Mouse (Mus musculus) erythroblast, embryonic 14.5 days (primary cell): ENCODE measurements around the gene Ccdc14. TPM values are rescaled to one million over a fixed set of nuclear protein-coding genes. Genes with fewer than 3 reads are reported as not detected.

Source experiments
- H3K27me3 ChIP-seq: 2 replicates; pipeline ENCODE4 v1.6.1; 2012; ENCODE audit warnings: inconsistent platforms; ENCODE audit not compliant: control insufficient read depth
- H3K36me3 ChIP-seq: 2 replicates; pipeline ENCODE4 v1.6.1; 2012; ENCODE audit warnings: mild to moderate bottlenecking, inconsistent platforms; ENCODE audit not compliant: control insufficient read depth
- H3K4me1 ChIP-seq: 2 replicates; pipeline ENCODE4 v1.6.1; 2012; ENCODE audit warnings: inconsistent platforms; ENCODE audit not compliant: control insufficient read depth
- H3K4me3 ChIP-seq: replicated peaks from 2 replicates; pipeline ENCODE3; 2012; ENCODE audit warnings: moderate library complexity, mild to moderate bottlenecking, inconsistent platforms
- H3K9me3 ChIP-seq: 2 replicates; pipeline ENCODE4 v1.6.1; 2012; ENCODE audit warnings: low read length, inconsistent platforms, mixed read lengths; ENCODE audit not compliant: control insufficient read depth
- GATA1 ChIP-seq: IDR thresholded peaks from 2 replicates; pipeline ENCODE4 v1.6.1; 2012; ENCODE audit warnings: low read length, inconsistent platforms, mixed read lengths
- TAL1 ChIP-seq: IDR thresholded peaks from 3 replicates; pipeline ENCODE4 v1.6.1; 2012; ENCODE audit warnings: low read length, inconsistent platforms, mixed read lengths
- polyA plus RNA-seq: library from polyadenylated mRNA; stranded (reverse); fragments of >175 nt; gene quantifications from 2 replicates; pipeline ENCODE4 v1.2.3, GENCODE M21; 2012

Ccdc14 gene
- polyA plus RNA-seq, 1 experiment = 0.02 TPM

GRCm38 (mm10) chr16:34748081-34748720 lies 57.8 kb downstream of the Ccdc14 start:
- H3K36me3 ChIP-seq = no peaks in the 10 kb centered on the region
- TF ChIP-seq GATA1 = no peak
- no peak for TF ChIP-seq TAL1
- H3K4me3 ChIP-seq = no peak overlapping the region
- peaks cover 42% of the 10 kb centered on the region for H3K27me3 ChIP-seq
- peaks cover 5% of the 10 kb centered on the region for H3K4me1 ChIP-seq
- H3K9me3 ChIP-seq = no peaks in the 10 kb centered on the region

GRCm38 (mm10) chr16:34749536-34749935 lies 59.1 kb downstream of the Ccdc14 start:
- Histone ChIP-seq H3K36me3 (no peaks in the 10 kb centered on the region), H3K4me1 (peaks cover 5% of the 10 kb centered on the region), H3K9me3 (no peaks in the 10 kb centered on the region), H3K27me3 (peaks cover 31% of the 10 kb centered on the region), H3K4me3 (no peak overlapping the region)
- TF ChIP-seq TAL1 = no peak
- TF ChIP-seq GATA1 = no peak

- Histone ChIP-seq H3K9me3 (no peaks in the 10 kb centered on the region), H3K4me3 (no peak overlapping the region), H3K27me3 (peaks cover 8% of the 10 kb centered on the region; the same call in 1 of the 2 replicates), H3K36me3 (no peaks in the 10 kb centered on the region), H3K4me1 (no peaks in the 10 kb centered on the region)
- TF ChIP-seq GATA1 (no peak), TAL1 (no peak)
Measured at GRCm38 (mm10) chr16:34752026-34752425, 61.6 kb downstream of the Ccdc14 start.

- H3K4me3 ChIP-seq = no peak overlapping the region
- no peaks in the 10 kb centered on the region for H3K4me1 ChIP-seq
- TF ChIP-seq GATA1 (no peak), TAL1 (no peak)
- H3K9me3 ChIP-seq = no peaks in the 10 kb centered on the region
- no peaks in the 10 kb centered on the region for H3K36me3 ChIP-seq
- peaks cover 3% of the 10 kb centered on the region; the same call in 1 of the 2 replicates for H3K27me3 ChIP-seq
Measured at GRCm38 (mm10) chr16:34752977-34753376, 62.6 kb downstream of the Ccdc14 start.

- Histone ChIP-seq H3K27me3 (no peaks in the 10 kb centered on the region), H3K36me3 (no peaks in the 10 kb centered on the region), H3K4me1 (no peaks in the 10 kb centered on the region), H3K4me3 (no peak overlapping the region), H3K9me3 (no peaks in the 10 kb centered on the region)
- TF ChIP-seq TAL1 = no peak
- TF ChIP-seq GATA1 = no peak
Measured at GRCm38 (mm10) chr16:34756991-34757390, 66.6 kb downstream of the Ccdc14 start.

- Histone ChIP-seq H3K4me1 (no peaks in the 10 kb centered on the region), H3K4me3 (no peak overlapping the region), H3K9me3 (no peaks in the 10 kb centered on the region), H3K27me3 (no peaks in the 10 kb centered on the region), H3K36me3 (no peaks in the 10 kb centered on the region)
- TF ChIP-seq TAL1 (no peak), GATA1 (no peak)
Measured at GRCm38 (mm10) chr16:34758205-34758604, 67.8 kb downstream of the Ccdc14 start.

- no peak overlapping the region for H3K4me3 ChIP-seq
- no peaks in the 10 kb centered on the region for H3K9me3 ChIP-seq
- no peaks in the 10 kb centered on the region for H3K36me3 ChIP-seq
- no peaks in the 10 kb centered on the region for H3K27me3 ChIP-seq
- no peaks in the 10 kb centered on the region for H3K4me1 ChIP-seq
- TF ChIP-seq TAL1 = no peak
- no peak for TF ChIP-seq GATA1
Measured at GRCm38 (mm10) chr16:34763959-34764591, 73.7 kb downstream of the Ccdc14 start.

- TF ChIP-seq TAL1 (no peak), GATA1 (no peak)
- Histone ChIP-seq H3K36me3 (no peaks in the 10 kb centered on the region), H3K4me3 (no peak overlapping the region), H3K9me3 (no peaks in the 10 kb centered on the region), H3K4me1 (no peaks in the 10 kb centered on the region), H3K27me3 (no peaks in the 10 kb centered on the region)
Measured at GRCm38 (mm10) chr16:34765666-34766065, 75.2 kb downstream of the Ccdc14 start.

- Histone ChIP-seq H3K4me3 (no peak overlapping the region), H3K36me3 (no peaks in the 10 kb centered on the region)
- TF ChIP-seq TAL1 (no peak), GATA1 (no peak)
Measured at GRCm38 (mm10) chr16:34766193-34766592, 75.8 kb downstream of the Ccdc14 start.

More at GRCm38 (mm10) chr16:34766193-34766592, 75.8 kb downstream of the Ccdc14 start:
- H3K4me1 ChIP-seq = no peaks in the 10 kb centered on the region
- no peaks in the 10 kb centered on the region for H3K27me3 ChIP-seq
- no peaks in the 10 kb centered on the region for H3K9me3 ChIP-seq
